Mouse (Mus musculus): ENCODE measurements at regions not wholly inside any gene's neighbourhood (a gene's known extent, or its start where the extent isn't known, plus 50 kb on each side); places are given as distances from the start of the nearest gene placed in this dataset.

GRCm38 (mm10) chr3:115515645-115516044, 199.2 kb downstream of the S1pr1 start:
- Histone ChIP-seq H3K4me1 (ENCODE audit: control insufficient read depth, insufficient read depth, low read length) (no peaks in the 10 kb centered on the region), H3K4me3 (ENCODE audit: insufficient read depth, low read depth, low read length) (no peak overlapping the region), H3K27ac (ENCODE audit: insufficient read depth, low read depth, low read length) (no peak overlapping the region)
- TF ChIP-seq POLR2A (IDR thresholded peaks at IDR 0.05; ENCODE audit: insufficient read depth, low read depth, low read length): no peak
- TF ChIP-seq CTCF (IDR thresholded peaks at IDR 0.05; ENCODE audit: insufficient read depth, low read depth, low read length): no peak
- 69% methylated on average over 4 of the region's 4 CpGs for WGBS

GRCm38 (mm10) chr3:115509658-115510057, 205.2 kb downstream of the S1pr1 start:
- no peaks in the 10 kb centered on the region for H3K4me1 ChIP-seq (ENCODE audit: control insufficient read depth, insufficient read depth, low read length)
- TF ChIP-seq CTCF (IDR thresholded peaks at IDR 0.05; ENCODE audit: insufficient read depth, low read depth, low read length): no peak
- no peak for TF ChIP-seq POLR2A (IDR thresholded peaks at IDR 0.05; ENCODE audit: insufficient read depth, low read depth, low read length)
- no peak overlapping the region for H3K4me3 ChIP-seq (ENCODE audit: insufficient read depth, low read depth, low read length)
- 95% methylated on average over 4 of the region's 4 CpGs for WGBS
- no peak overlapping the region for H3K27ac ChIP-seq (ENCODE audit: insufficient read depth, low read depth, low read length)

- WGBS: 17% methylated on average over 1 of the region's 1 CpGs
- TF ChIP-seq POLR2A (IDR thresholded peaks at IDR 0.05; ENCODE audit: insufficient read depth, low read depth, low read length) (no peak), CTCF (IDR thresholded peaks at IDR 0.05; ENCODE audit: insufficient read depth, low read depth, low read length) (no peak)
- Histone ChIP-seq H3K4me1 (ENCODE audit: control insufficient read depth, insufficient read depth, low read length) (no peaks in the 10 kb centered on the region), H3K4me3 (ENCODE audit: insufficient read depth, low read depth, low read length) (no peak overlapping the region), H3K27ac (ENCODE audit: insufficient read depth, low read depth, low read length) (no peak overlapping the region)
Observed at GRCm38 (mm10) chr3:115497420-115497819, 217.5 kb downstream of the S1pr1 start.

GRCm38 (mm10) chr3:115496110-115496509, 218.8 kb downstream of the S1pr1 start:
- Histone ChIP-seq H3K4me1 (ENCODE audit: control insufficient read depth, insufficient read depth, low read length) (no peaks in the 10 kb centered on the region), H3K4me3 (ENCODE audit: insufficient read depth, low read depth, low read length) (no peak overlapping the region), H3K27ac (ENCODE audit: insufficient read depth, low read depth, low read length) (no peak overlapping the region)
- 73% methylated on average over 3 of the region's 3 CpGs for WGBS
- TF ChIP-seq POLR2A (IDR thresholded peaks at IDR 0.05; ENCODE audit: insufficient read depth, low read depth, low read length) (no peak), CTCF (IDR thresholded peaks at IDR 0.05; ENCODE audit: insufficient read depth, low read depth, low read length) (no peak)

- H3K4me3 ChIP-seq (ENCODE audit: insufficient read depth, low read depth, low read length): no peak overlapping the region
- TF ChIP-seq POLR2A (IDR thresholded peaks at IDR 0.05; ENCODE audit: insufficient read depth, low read depth, low read length) (no peak), CTCF (IDR thresholded peaks at IDR 0.05; ENCODE audit: insufficient read depth, low read depth, low read length) (no peak)
- H3K27ac ChIP-seq (ENCODE audit: insufficient read depth, low read depth, low read length): no peak overlapping the region
- H3K4me1 ChIP-seq (ENCODE audit: control insufficient read depth, insufficient read depth, low read length): no peaks in the 10 kb centered on the region
Observed at GRCm38 (mm10) chr3:115495692-115496091, 219.2 kb downstream of the S1pr1 start.

- Histone ChIP-seq H3K27ac (ENCODE audit: insufficient read depth, low read depth, low read length) (no peak overlapping the region), H3K4me1 (ENCODE audit: control insufficient read depth, insufficient read depth, low read length) (no peaks in the 10 kb centered on the region), H3K4me3 (ENCODE audit: insufficient read depth, low read depth, low read length) (no peak overlapping the region)
- TF ChIP-seq CTCF (IDR thresholded peaks at IDR 0.05; ENCODE audit: insufficient read depth, low read depth, low read length) (no peak), POLR2A (IDR thresholded peaks at IDR 0.05; ENCODE audit: insufficient read depth, low read depth, low read length) (no peak)
- 80% methylated on average over 4 of the region's 4 CpGs for WGBS
Observed at GRCm38 (mm10) chr3:115468980-115469379, 245.9 kb downstream of the S1pr1 start.

GRCm38 (mm10) chr3:115467850-115468249, 247.0 kb downstream of the S1pr1 start:
- Histone ChIP-seq H3K4me3 (ENCODE audit: insufficient read depth, low read depth, low read length) (no peak overlapping the region), H3K4me1 (ENCODE audit: control insufficient read depth, insufficient read depth, low read length) (no peaks in the 10 kb centered on the region), H3K27ac (ENCODE audit: insufficient read depth, low read depth, low read length) (no peak overlapping the region)
- WGBS: 70% methylated on average over 2 of the region's 2 CpGs
- TF ChIP-seq POLR2A (IDR thresholded peaks at IDR 0.05; ENCODE audit: insufficient read depth, low read depth, low read length) (no peak), CTCF (IDR thresholded peaks at IDR 0.05; ENCODE audit: insufficient read depth, low read depth, low read length) (no peak)

- H3K4me3 ChIP-seq (ENCODE audit: insufficient read depth, low read depth, low read length): no peak overlapping the region
- no peaks in the 10 kb centered on the region for H3K4me1 ChIP-seq (ENCODE audit: control insufficient read depth, insufficient read depth, low read length)
- 91% methylated on average over 3 of the region's 3 CpGs for WGBS
- no peak overlapping the region for H3K27ac ChIP-seq (ENCODE audit: insufficient read depth, low read depth, low read length)
- no peak for TF ChIP-seq POLR2A (IDR thresholded peaks at IDR 0.05; ENCODE audit: insufficient read depth, low read depth, low read length)
- no peak for TF ChIP-seq CTCF (IDR thresholded peaks at IDR 0.05; ENCODE audit: insufficient read depth, low read depth, low read length)
Observed at GRCm38 (mm10) chr3:115462623-115463022, 252.2 kb downstream of the S1pr1 start.

All from olfactory bulb, adult 2 months (tissue).